Mouse (Mus musculus) MEL (cell line): Measurements from ENCODE around the gene Rtp3. TPM values are rescaled to one million over a fixed set of nuclear protein-coding genes. Genes with fewer than 3 reads are reported as not detected.

Experiments used
- DNase-seq: peaks from one replicate; pipeline ENCODE4 v3.0.0; 2011; ENCODE audit warnings: low read depth, low spot score
- H3K27ac ChIP-seq: 2 replicates; pipeline ENCODE4 v1.5.1; 2012; ENCODE audit warnings: low read depth, mild to moderate bottlenecking, control low read depth, low read length, moderate library complexity; ENCODE audit not compliant: control insufficient read depth
- H3K27me3 ChIP-seq, 2 experiments: fragments of 150-350 bp in 1 of 2; sonication (generic) in 1 of 2; 2 replicates each; pipeline ENCODE4 v1.6.1; 2012; ENCODE audit warnings: low read length in 2 of 2, mild to moderate bottlenecking in 2 of 2, improper control_type of control experiment in 1 of 2, moderate library complexity in 1 of 2; ENCODE audit not compliant: insufficient read depth in 2 of 2, control insufficient read depth in 1 of 2
- H3K36me3 ChIP-seq, 2 experiments: 2 replicates each; pipeline ENCODE4 v1.6.1; 2012 to 2014; ENCODE audit warnings: low read length in 2 of 2, improper control_type of control experiment in 1 of 2, inconsistent platforms in 1 of 2, mild to moderate bottlenecking in 1 of 2; ENCODE audit not compliant: insufficient read depth in 2 of 2, control insufficient read depth in 1 of 2
- H3K4me1 ChIP-seq, 2 experiments: fragments of 150-350 bp in 1 of 2; sonication (generic) in 1 of 2; 2 replicates each; pipeline ENCODE4 v1.6.1; 2012; ENCODE audit warnings: low read length in 2 of 2, improper control_type of control experiment in 1 of 2, mild to moderate bottlenecking in 1 of 2; ENCODE audit not compliant: insufficient read depth in 2 of 2, control insufficient read depth in 1 of 2
- H3K4me3 ChIP-seq, 2 experiments: fragments of 150-350 bp in 1 of 2; sonication (generic) in 1 of 2; 2 replicates each; pipeline ENCODE4 v1.5.1; 2012; ENCODE audit warnings: low read depth in 2 of 2, low read length in 2 of 2, mild to moderate bottlenecking in 2 of 2, moderate library complexity in 2 of 2, control low read depth in 1 of 2, improper control_type of control experiment in 1 of 2; ENCODE audit not compliant: control insufficient read depth in 1 of 2, insufficient read depth in 1 of 2
- H3K79me2 ChIP-seq: 2 replicates; pipeline ENCODE4 v1.6.1; 2012; ENCODE audit warnings: mild to moderate bottlenecking, low read length, moderate library complexity; ENCODE audit not compliant: control insufficient read depth, poor library complexity, insufficient read depth
- H3K9ac ChIP-seq: 2 replicates; pipeline ENCODE4 v1.6.1; 2012; ENCODE audit warnings: low read depth, mild to moderate bottlenecking, control low read depth, low read length, moderate library complexity; ENCODE audit not compliant: control insufficient read depth, poor library complexity, severe bottlenecking
- H3K9me3 ChIP-seq: fragments of 150-350 bp; sonication (generic); replicated peaks from 2 replicates; pipeline ENCODE4 v1.6.1; 2012; ENCODE audit warnings: mild to moderate bottlenecking, low read length, improper control_type of control experiment, moderate library complexity; ENCODE audit not compliant: insufficient read depth
- BHLHE40 ChIP-seq: IDR thresholded peaks from 2 replicates; pipeline ENCODE4 v1.6.1; 2012; ENCODE audit warnings: low read depth, mild to moderate bottlenecking, inconsistent platforms, low read length, improper control_type of control experiment, borderline replicate concordance
- CHD1 ChIP-seq: IDR thresholded peaks from 2 replicates; pipeline ENCODE4 v1.6.1; 2012; ENCODE audit warnings: low read depth, mild to moderate bottlenecking, inconsistent platforms, low read length, improper control_type of control experiment
- E2F4 ChIP-seq: IDR thresholded peaks from 2 replicates; pipeline ENCODE4 v1.6.1; 2011; ENCODE audit warnings: low read depth, low read length, improper control_type of control experiment, borderline replicate concordance
- ELF1 ChIP-seq: IDR thresholded peaks from 2 replicates; pipeline ENCODE4 v1.6.1; 2014; ENCODE audit warnings: low read depth, mild to moderate bottlenecking, inconsistent platforms, low read length, improper control_type of control experiment, moderate library complexity
- EP300 ChIP-seq, 2 experiments: IDR thresholded peaks; 2 replicates each; pipeline ENCODE4 v1.6.1; 2011; ENCODE audit warnings: improper control_type of control experiment in 2 of 2, low read length in 2 of 2, low read depth in 1 of 2, mild to moderate bottlenecking in 1 of 2
- ETS1 ChIP-seq: IDR thresholded peaks from 2 replicates; pipeline ENCODE4 v1.6.1; 2012; ENCODE audit warnings: low read depth, mild to moderate bottlenecking, inconsistent platforms, low read length, improper control_type of control experiment, moderate library complexity
- GATA1 ChIP-seq: IDR thresholded peaks from 2 replicates; pipeline ENCODE4 v1.6.1; 2011; ENCODE audit warnings: low read depth, low read length, improper control_type of control experiment
- JUND ChIP-seq: IDR thresholded peaks from 2 replicates; pipeline ENCODE4 v1.6.1; 2011; ENCODE audit warnings: low read depth, mild to moderate bottlenecking, improper control_type of control experiment, low read length
- MAFK ChIP-seq: IDR thresholded peaks from 2 replicates; pipeline ENCODE4 v1.6.1; 2011; ENCODE audit warnings: low read depth, mild to moderate bottlenecking, low read length, improper control_type of control experiment, borderline replicate concordance
- MAX ChIP-seq: IDR thresholded peaks from 2 replicates; pipeline ENCODE4 v1.6.1; 2011; ENCODE audit warnings: low read length, improper control_type of control experiment
- MAZ ChIP-seq: IDR thresholded peaks from 2 replicates; pipeline ENCODE4 v1.6.1; 2012; ENCODE audit warnings: low read depth, mild to moderate bottlenecking, inconsistent platforms, low read length, improper control_type of control experiment
- MEF2A ChIP-seq: IDR thresholded peaks from 2 replicates; pipeline ENCODE4 v1.6.1; 2014; ENCODE audit warnings: low read depth, mild to moderate bottlenecking, inconsistent platforms, low read length, improper control_type of control experiment; ENCODE audit not compliant: poor library complexity, insufficient replicate concordance, severe bottlenecking; ENCODE audit errors: extremely low read depth
- MXI1 ChIP-seq: IDR thresholded peaks from 2 replicates; pipeline ENCODE4 v1.6.1; 2011; ENCODE audit warnings: mild to moderate bottlenecking, low read depth, low read length, improper control_type of control experiment
- MYB ChIP-seq: IDR thresholded peaks from 2 replicates; pipeline ENCODE4 v1.6.1; 2011; ENCODE audit warnings: mild to moderate bottlenecking, low read depth, low read length, improper control_type of control experiment
- MYC ChIP-seq: IDR thresholded peaks from 2 replicates; pipeline ENCODE4 v1.6.1; 2011; ENCODE audit warnings: low read depth, mild to moderate bottlenecking, low read length, improper control_type of control experiment, moderate library complexity
- NELFE ChIP-seq: IDR thresholded peaks from 2 replicates; pipeline ENCODE4 v1.6.1; 2011; ENCODE audit warnings: low read depth, low read length, improper control_type of control experiment
- NRF1 ChIP-seq: IDR thresholded peaks from 2 replicates; pipeline ENCODE4 v1.6.1; 2014; ENCODE audit warnings: low read depth, mild to moderate bottlenecking, inconsistent platforms, low read length, improper control_type of control experiment, moderate library complexity; ENCODE audit not compliant: poor library complexity, insufficient read depth, severe bottlenecking
- POLR2A ChIP-seq, 2 experiments: IDR thresholded peaks; 2 replicates each; pipeline ENCODE4 v1.6.1; 2011 to 2012; ENCODE audit warnings: low read length in 2 of 2, mild to moderate bottlenecking in 2 of 2, control low read depth in 1 of 2, improper control_type of control experiment in 1 of 2, low read depth in 1 of 2, moderate library complexity in 1 of 2; ENCODE audit not compliant: control insufficient read depth in 1 of 2, insufficient read depth in 1 of 2, poor library complexity in 1 of 2
- POLR2AphosphoS5 ChIP-seq: IDR thresholded peaks from 2 replicates; pipeline ENCODE4 v1.6.1; 2012; ENCODE audit warnings: low read depth, borderline replicate concordance, mild to moderate bottlenecking, inconsistent platforms, low read length, moderate library complexity, mixed read lengths
- RAD21 ChIP-seq: IDR thresholded peaks from 2 replicates; pipeline ENCODE4 v1.6.1; 2011; ENCODE audit warnings: mild to moderate bottlenecking, low read depth, low read length, improper control_type of control experiment
- RCOR1 ChIP-seq: IDR thresholded peaks from 2 replicates; pipeline ENCODE4 v1.6.1; 2012; ENCODE audit warnings: low read depth, mild to moderate bottlenecking, inconsistent platforms, low read length, improper control_type of control experiment
- SIN3A ChIP-seq: IDR thresholded peaks from 2 replicates; pipeline ENCODE4 v1.6.1; 2012; ENCODE audit warnings: low read length, improper control_type of control experiment, inconsistent platforms
- TBP ChIP-seq: IDR thresholded peaks from 2 replicates; pipeline ENCODE4 v1.8.0; 2011; ENCODE audit warnings: low read depth, low read length, improper control_type of control experiment
- TCF12 ChIP-seq: IDR thresholded peaks from 2 replicates; pipeline ENCODE4 v1.6.1; 2014; ENCODE audit warnings: low read depth, mild to moderate bottlenecking, inconsistent platforms, low read length, improper control_type of control experiment, moderate library complexity
- UBTF ChIP-seq: IDR thresholded peaks from 2 replicates; pipeline ENCODE4 v1.6.1; 2012; ENCODE audit warnings: low read depth, mild to moderate bottlenecking, inconsistent platforms, low read length, improper control_type of control experiment, moderate library complexity, borderline replicate concordance; ENCODE audit not compliant: insufficient read depth
- USF1 ChIP-seq: IDR thresholded peaks from 2 replicates; pipeline ENCODE4 v1.6.1; 2014; ENCODE audit warnings: low read depth, mild to moderate bottlenecking, inconsistent platforms, low read length, improper control_type of control experiment, moderate library complexity
- ZC3H11A ChIP-seq: IDR thresholded peaks from 2 replicates; pipeline ENCODE4 v1.6.1; 2012; ENCODE audit warnings: low read depth, mild to moderate bottlenecking, inconsistent platforms, low read length, improper control_type of control experiment
- polyA plus RNA-seq, 2 experiments: library from polyadenylated mRNA; stranded (reverse) in 1 of 2; unstranded in 1 of 2; fragments of >175 nt in 1 of 2; fragments of >200 nt in 1 of 2; gene quantifications; 2 replicates each; pipeline versions ENCODE4 v1.2.1 to v1.2.4; 2012; ENCODE audit warnings: low replicate concordance in 2 of 2, low read depth in 1 of 2; ENCODE audit not compliant: insufficient read length in 2 of 2, insufficient read depth in 1 of 2, missing spikeins in 1 of 2
- total RNA-seq: library from RNA; depleted of rRNA; stranded (reverse); fragments of 300-350 nt; gene quantifications from 2 replicates; pipeline ENCODE4 v1.2.3, GENCODE M21; 2012

The Rtp3 gene
- total and polyA plus RNA-seq, 3 experiments = not detected

GRCm38 (mm10) chr9:110989543-110989942, 840 bp downstream of the Rtp3 start:
- H3K27ac ChIP-seq = no peak overlapping the region
- no peaks in the 10 kb centered on the region for H3K4me1 ChIP-seq
- H3K79me2 ChIP-seq = no peaks in the 10 kb centered on the region
- no peak overlapping the region for H3K9ac ChIP-seq
- DNase-seq = no peak
- H3K27me3 ChIP-seq = no peaks in the 10 kb centered on the region
- no peak overlapping the region for H3K4me3 ChIP-seq
- H3K9me3 ChIP-seq = no peaks in the 10 kb centered on the region
- H3K36me3 ChIP-seq = no peaks in the 10 kb centered on the region
- no peak for TF ChIP-seq BHLHE40
- TF ChIP-seq ZC3H11A = no peak
- no peak for TF ChIP-seq MYC
- no peak for TF ChIP-seq MAFK
- no peak for TF ChIP-seq TBP
- TF ChIP-seq GATA1 = no peak
- TF ChIP-seq RAD21 = no peak
- no peak for TF ChIP-seq RCOR1
- no peak for TF ChIP-seq EP300 (IDR thresholded peaks at IDR 0.05; ENCODE audit: low read depth in 1 of 2, low read length in 2 of 2)
- TF ChIP-seq MEF2A = no peak
- no peak for TF ChIP-seq TCF12
- no peak for TF ChIP-seq CHD1
- no peak for TF ChIP-seq MAX
- no peak for TF ChIP-seq NRF1
- no peak for TF ChIP-seq MXI1
- TF ChIP-seq JUND = no peak
- TF ChIP-seq ETS1 = no peak
- no peak for TF ChIP-seq MYB
- no peak for TF ChIP-seq ELF1
- no peak for TF ChIP-seq POLR2A (IDR thresholded peaks at IDR 0.05; ENCODE audit: control insufficient read depth in 1 of 2, insufficient read depth in 1 of 2, low read depth in 1 of 2, low read length in 2 of 2, poor library complexity in 1 of 2)

- H3K79me2 ChIP-seq = no peaks in the 10 kb centered on the region
- H3K27me3 ChIP-seq = no peaks in the 10 kb centered on the region
- no peak overlapping the region for H3K9ac ChIP-seq
- no peak overlapping the region for H3K27ac ChIP-seq
- no peak for DNase-seq
- no peaks in the 10 kb centered on the region for H3K9me3 ChIP-seq
- H3K36me3 ChIP-seq = no peaks in the 10 kb centered on the region
- no peaks in the 10 kb centered on the region for H3K4me1 ChIP-seq
- no peak for TF ChIP-seq NELFE
- TF ChIP-seq MAFK = no peak
- no peak for TF ChIP-seq RAD21
- no peak for TF ChIP-seq MYB
- TF ChIP-seq POLR2AphosphoS5 = no peak
- TF ChIP-seq UBTF = no peak
- no peak for TF ChIP-seq POLR2A (IDR thresholded peaks at IDR 0.05; ENCODE audit: control insufficient read depth in 1 of 2, insufficient read depth in 1 of 2, low read depth in 1 of 2, low read length in 2 of 2, poor library complexity in 1 of 2)
- TF ChIP-seq TBP = no peak
- no peak for TF ChIP-seq ELF1
- no peak for TF ChIP-seq E2F4
- no peak for TF ChIP-seq MEF2A
- TF ChIP-seq USF1 = no peak
- TF ChIP-seq SIN3A = no peak
- no peak for TF ChIP-seq ZC3H11A
- TF ChIP-seq MAZ = no peak
- H3K4me3 ChIP-seq = no peak overlapping the region
Measured at GRCm38 (mm10) chr9:110989141-110989540, 1.2 kb downstream of the Rtp3 start.
